Mouse (Mus musculus): Measurements from ENCODE around the gene Ush1c.

Ush1c gene

GRCm38 (mm10) chr7:46238346-46238745 lies at the start of gene Ush1c:
Gene Ush1c (minus strand): TSS chr7:46238503.
- DNase-seq (ENCODE audit: low spot score in 2 of 2): no peak

- DNase-seq (ENCODE audit: low spot score in 2 of 2): no peak
Observed at GRCm38 (mm10) chr7:46287051-46287450, 48.7 kb upstream of the Ush1c start.

GRCm38 (mm10) chr7:46286391-46286790 lies 48.1 kb upstream of the Ush1c start:
- DNase-seq (ENCODE audit: low spot score in 2 of 2): no peak

GRCm38 (mm10) chr7:46285161-46285839 lies 47.0 kb upstream of the Ush1c start:
- DNase-seq (ENCODE audit: low spot score in 2 of 2): no peak

- DNase-seq (ENCODE audit: low spot score in 2 of 2): no peak
Observed at GRCm38 (mm10) chr7:46283681-46284080, 45.4 kb upstream of the Ush1c start.

GRCm38 (mm10) chr7:46282276-46282675 lies 44.0 kb upstream of the Ush1c start:
- no peak for DNase-seq (ENCODE audit: low spot score in 2 of 2)

GRCm38 (mm10) chr7:46280896-46281295 lies 42.6 kb upstream of the Ush1c start:
- no peak for DNase-seq (ENCODE audit: low spot score in 2 of 2)

- DNase-seq (ENCODE audit: low spot score in 2 of 2): peak in 1 of 2 experiments; percentile 68
Observed at GRCm38 (mm10) chr7:46279946-46280345, 41.6 kb upstream of the Ush1c start.

GRCm38 (mm10) chr7:46276156-46276555 lies 37.9 kb upstream of the Ush1c start:
- no peak for DNase-seq (ENCODE audit: low spot score in 2 of 2)

GRCm38 (mm10) chr7:46251841-46252240 lies 13.5 kb upstream of the Ush1c start:
- no peak for DNase-seq (ENCODE audit: low spot score in 2 of 2)

- no peak for DNase-seq (ENCODE audit: low spot score in 2 of 2)
Observed at GRCm38 (mm10) chr7:46247606-46248005, 9.3 kb upstream of the Ush1c start.

GRCm38 (mm10) chr7:46246876-46247275 lies 8.6 kb upstream of the Ush1c start:
- no peak for DNase-seq (ENCODE audit: low spot score in 2 of 2)

GRCm38 (mm10) chr7:46240696-46241095 lies 2.4 kb upstream of the Ush1c start, which contains the start of gene Otog:
Gene Otog (plus strand): TSS chr7:46240987.
- DNase-seq (ENCODE audit: low spot score in 2 of 2): no peak

GRCm38 (mm10) chr7:46240091-46240490 lies 1.8 kb upstream of the Ush1c start:
- no peak for DNase-seq (ENCODE audit: low spot score in 2 of 2)

- DNase-seq (ENCODE audit: low spot score in 2 of 2): no peak
Observed at GRCm38 (mm10) chr7:46237192-46237591, 1.1 kb downstream of the Ush1c start.

GRCm38 (mm10) chr7:46236363-46236762 lies 1.9 kb downstream of the Ush1c start:
- no peak for DNase-seq (ENCODE audit: low spot score in 2 of 2)

GRCm38 (mm10) chr7:46235948-46236347 lies 2.4 kb downstream of the Ush1c start:
- DNase-seq (ENCODE audit: low spot score in 2 of 2): no peak

- DNase-seq (ENCODE audit: low spot score in 2 of 2): no peak
Observed at GRCm38 (mm10) chr7:46226936-46227335, 11.4 kb downstream of the Ush1c start.

- DNase-seq (ENCODE audit: low spot score in 2 of 2): peak in 1 of 2 experiments; percentile 68
Observed at GRCm38 (mm10) chr7:46226253-46226652, 12.1 kb downstream of the Ush1c start.

GRCm38 (mm10) chr7:46220591-46221129 lies 17.6 kb downstream of the Ush1c start:
- DNase-seq (ENCODE audit: low spot score in 2 of 2): no peak

- DNase-seq (ENCODE audit: low spot score in 2 of 2): no peak
Observed at GRCm38 (mm10) chr7:46218415-46218814, 19.9 kb downstream of the Ush1c start.

GRCm38 (mm10) chr7:46216481-46216880 lies 21.8 kb downstream of the Ush1c start:
- DNase-seq (ENCODE audit: low spot score in 2 of 2): no peak

GRCm38 (mm10) chr7:46210276-46210675 lies 28.0 kb downstream of the Ush1c start:
- no peak for DNase-seq (ENCODE audit: low spot score in 2 of 2)

GRCm38 (mm10) chr7:46208131-46208530 lies 30.2 kb downstream of the Ush1c start:
- no peak for DNase-seq (ENCODE audit: low spot score in 2 of 2)

All from left cerebral cortex, adult 9 months (tissue).